Mouse (Mus musculus) forebrain, embryonic 16.5 days (tissue): ENCODE data around the gene Gm20708. TPM values are rescaled to one million over a fixed set of nuclear protein-coding genes. Genes with fewer than 3 reads are reported as not detected.

ENCODE experiments used
- ATAC-seq: fragments of 200-750 bp; cut with Nextera tagmentation; 2 replicates; pipeline ENCODE4 v1.8.0; 2017; ENCODE audit warnings: mild to moderate bottlenecking, moderate library complexity
- H3K27ac ChIP-seq: fragments of 300-500 bp; sonication (generic); 2 replicates; pipeline ENCODE4 v1.5.1; 2014; ENCODE audit warnings: low read length, control low read depth
- H3K27me3 ChIP-seq: fragments of 300-500 bp; sonication (generic); replicated peaks from 2 replicates; pipeline ENCODE4 v1.6.1; 2014; ENCODE audit warnings: low read length; ENCODE audit not compliant: control insufficient read depth, insufficient read depth
- H3K36me3 ChIP-seq: fragments of 300-500 bp; sonication (generic); 2 replicates; pipeline ENCODE4 v1.6.1; 2014; ENCODE audit not compliant: control insufficient read depth, insufficient read depth
- H3K4me1 ChIP-seq: fragments of 300-500 bp; sonication (generic); replicated peaks from 2 replicates; pipeline ENCODE4 v1.6.1; 2014; ENCODE audit warnings: low read length; ENCODE audit not compliant: control insufficient read depth, insufficient read depth
- H3K4me2 ChIP-seq: fragments of 300-500 bp; sonication (generic); 2 replicates; pipeline ENCODE4 v1.6.1; 2014; ENCODE audit warnings: mild to moderate bottlenecking, low read length, control low read depth
- H3K4me3 ChIP-seq: fragments of 300-500 bp; sonication (generic); replicated peaks from 2 replicates; pipeline ENCODE4 v1.5.1; 2014; ENCODE audit warnings: mild to moderate bottlenecking, low read length, control low read depth
- H3K9ac ChIP-seq: fragments of 300-500 bp; sonication (generic); replicated peaks from 2 replicates; pipeline ENCODE4 v1.6.1; 2014; ENCODE audit warnings: low read depth, low read length, control low read depth
- H3K9me3 ChIP-seq: fragments of 300-500 bp; sonication (generic); 2 replicates; pipeline ENCODE4 v1.6.1; 2016; ENCODE audit warnings: low read length; ENCODE audit not compliant: control insufficient read depth
- WGBS: fragments of 180-500 bp; shearing (Covaris S2); extraction: QIAGEN DNeasy Blood & Tissue Kit; methylation state at CpG from one replicate; pipeline ENCODE4 v1.1.7; 2014; 5-methylcytosine and 5-hydroxymethylcytosine counted together
- polyA plus RNA-seq: library from polyadenylated mRNA; unstranded; fragments of >200 nt; fragmentation: Nextera tagmentation; extraction: Ambion mirVana; gene quantifications from 2 replicates; pipeline ENCODE4 v1.2.1, GENCODE M21; 2015

Gene Gm20708
- polyA plus RNA-seq, 1 experiment from 2014 or later = 0.90 TPM

DNA sequence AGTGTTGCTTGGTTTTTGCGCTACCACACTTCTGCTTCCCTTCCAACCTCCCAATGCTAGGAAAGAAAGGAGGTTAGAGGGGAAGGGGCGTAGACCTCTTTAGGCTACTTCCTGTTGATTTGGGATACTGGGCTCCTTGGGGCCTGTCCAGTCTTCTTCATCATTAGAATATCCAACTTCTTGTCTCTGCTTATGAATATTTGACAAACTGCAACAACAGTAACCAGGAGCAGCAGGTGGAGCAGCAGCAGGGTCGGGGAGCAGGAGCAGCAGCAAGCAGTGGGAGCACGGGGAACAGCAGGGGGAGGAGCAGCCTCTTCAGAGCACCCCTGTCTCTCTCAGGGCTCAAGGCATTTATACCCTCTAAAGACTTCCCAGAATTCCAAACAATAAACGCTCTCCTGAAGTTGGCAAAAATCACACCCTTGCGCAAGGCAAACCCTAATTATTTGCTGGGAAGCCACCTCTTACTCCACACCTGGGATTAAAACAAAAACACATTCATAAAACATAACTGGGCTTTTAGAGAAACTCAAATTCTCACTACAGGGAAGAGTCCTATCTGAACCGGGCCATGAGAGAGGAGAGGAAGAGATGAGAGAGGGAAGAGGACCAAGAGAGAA, 38.2 kb downstream of the Gm20708 start:
- no peak for ATAC-seq
- H3K27me3 ChIP-seq = no peaks in the 10 kb centered on the region
- H3K4me3 ChIP-seq = peak overlapping the region; percentile 80; the same call in 1 of the 2 replicates
- H3K4me1 ChIP-seq = peaks cover 22% of the 10 kb centered on the region
- H3K4me2 ChIP-seq = peak overlapping the region; percentile 79
- no peaks in the 10 kb centered on the region for H3K36me3 ChIP-seq
- 77% methylated on average over 7 of the region's 7 CpGs for WGBS
- H3K27ac ChIP-seq = peak overlapping the region; percentile 99
- no peaks in the 10 kb centered on the region for H3K9me3 ChIP-seq
- H3K9ac ChIP-seq = peak overlapping the region; percentile 96

- Histone ChIP-seq H3K27me3 (no peaks in the 10 kb centered on the region), H3K4me3 (peak overlapping the region; percentile 80), H3K27ac (peak overlapping the region; percentile 99), H3K4me2 (peak overlapping the region; percentile 79), H3K9me3 (no peaks in the 10 kb centered on the region), H3K9ac (peak overlapping the region; percentile 96), H3K36me3 (no peaks in the 10 kb centered on the region), H3K4me1 (peaks cover 22% of the 10 kb centered on the region)
- WGBS = 8% methylated on average over 19 of the region's 19 CpGs
- ATAC-seq = peak; percentile 90
These were observed 39.0 kb downstream of the Gm20708 start for GRCm38 (mm10) chr11:117848271-117848984.

DNA sequence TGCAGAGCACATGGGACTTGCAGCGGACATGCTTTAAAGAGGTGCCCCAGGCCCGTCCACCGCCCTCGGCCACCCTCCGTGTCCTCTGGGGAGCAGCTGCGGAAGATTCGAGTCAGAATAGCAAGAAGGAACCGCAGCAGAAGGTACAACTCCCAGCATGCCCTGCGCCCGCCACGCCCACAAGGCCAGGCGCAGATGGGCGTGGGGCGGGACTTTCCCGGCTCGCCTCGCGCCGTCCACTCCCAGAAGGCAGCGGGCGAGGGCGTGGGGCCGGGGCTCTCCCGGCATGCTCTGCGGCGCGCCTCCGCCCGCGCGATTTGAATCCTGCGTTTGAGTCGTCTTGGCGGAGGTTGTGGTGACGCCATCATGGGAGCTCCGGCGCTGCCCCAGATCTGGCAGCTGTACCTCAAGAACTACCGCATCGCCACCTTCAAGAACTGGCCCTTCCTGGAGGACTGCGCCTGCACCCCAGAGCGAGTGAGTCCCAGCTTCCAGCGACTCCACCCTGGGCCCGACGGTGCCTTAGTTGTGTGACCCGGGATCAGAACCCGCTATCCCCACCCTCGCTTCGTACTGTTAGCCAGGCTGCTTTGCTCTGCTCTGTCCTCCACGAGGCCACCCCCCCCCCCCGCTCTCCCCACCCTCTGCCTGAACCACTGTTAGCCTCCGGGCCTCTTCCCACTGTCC, 39.7 kb downstream of the Gm20708 start, which contains the start of gene Birc5:
Gene Birc5, plus strand, starts transcription at position 267 of the 687 bp plus-strand sequence.
- ATAC-seq = peak; percentile 95
- H3K36me3 ChIP-seq = no peaks in the 10 kb centered on the region
- H3K27me3 ChIP-seq = no peaks in the 10 kb centered on the region
- H3K9ac ChIP-seq = peak within 1 kb of the TSS; percentile 96
- H3K4me1 ChIP-seq = peaks cover 22% of the 10 kb centered on the region
- H3K9me3 ChIP-seq = no peaks in the 10 kb centered on the region
- WGBS = 0% methylated on average over 49 of the region's 51 CpGs
- peak within 1 kb of the TSS; percentile 80 for H3K4me3 ChIP-seq
- peak within 1 kb of the TSS; percentile 99 for H3K27ac ChIP-seq
- H3K4me2 ChIP-seq = peak within 1 kb of the TSS; percentile 79

DNA sequence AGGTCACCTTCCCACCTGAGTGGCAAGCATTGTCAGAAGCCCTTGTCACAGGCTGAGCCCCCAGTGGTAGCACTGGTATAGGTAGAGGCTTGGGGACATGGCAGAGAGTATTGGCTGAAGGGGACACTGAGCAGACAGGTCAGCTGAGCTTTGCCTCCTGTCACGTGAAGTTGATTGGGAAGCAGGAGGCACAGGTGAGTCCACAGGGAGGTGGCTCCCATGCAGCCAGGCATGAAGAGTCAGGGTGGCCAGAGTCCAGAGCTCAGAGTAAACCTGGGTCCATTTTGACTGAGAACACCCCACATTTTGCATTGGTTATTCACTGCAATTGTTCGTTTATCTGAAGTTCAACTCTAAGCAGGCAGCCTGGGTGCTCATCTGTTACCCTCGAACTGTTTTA, 43.4 kb downstream of the Gm20708 start:
- Histone ChIP-seq H3K9me3 (no peaks in the 10 kb centered on the region), H3K27ac (no peak overlapping the region), H3K4me1 (peaks cover 21% of the 10 kb centered on the region), H3K9ac (no peak overlapping the region), H3K27me3 (no peaks in the 10 kb centered on the region), H3K4me2 (no peak overlapping the region), H3K36me3 (no peaks in the 10 kb centered on the region), H3K4me3 (no peak overlapping the region)
- no peak for ATAC-seq
- 95% methylated on average over 3 of the region's 3 CpGs for WGBS

DNA sequence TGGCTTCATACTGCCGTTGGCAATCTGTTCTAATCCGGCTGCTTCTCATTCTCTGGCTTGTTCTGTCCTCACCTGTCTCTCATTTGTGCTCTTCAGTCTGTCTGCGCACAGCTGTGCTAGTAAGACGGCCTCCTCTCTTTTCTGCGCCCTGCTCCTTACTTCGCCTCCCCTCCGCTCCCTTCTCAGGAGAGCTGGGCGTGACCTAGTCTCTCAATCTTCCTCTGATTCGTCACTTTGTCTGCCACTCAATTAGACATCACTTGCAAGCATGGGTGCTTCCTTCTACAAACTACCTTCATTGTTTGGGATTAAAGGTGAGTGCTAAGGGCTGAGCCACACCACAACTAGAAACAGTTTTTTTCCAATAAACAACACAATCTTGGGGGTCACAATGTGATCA, 44.8 kb downstream of the Gm20708 start:
- Histone ChIP-seq H3K9me3 (no peaks in the 10 kb centered on the region), H3K27ac (no peak overlapping the region), H3K36me3 (no peaks in the 10 kb centered on the region), H3K4me1 (peaks cover 14% of the 10 kb centered on the region), H3K4me3 (no peak overlapping the region), H3K27me3 (no peaks in the 10 kb centered on the region), H3K4me2 (no peak overlapping the region), H3K9ac (no peak overlapping the region)
- ATAC-seq = no peak
- 90% methylated on average over 9 of the region's 9 CpGs for WGBS

DNA sequence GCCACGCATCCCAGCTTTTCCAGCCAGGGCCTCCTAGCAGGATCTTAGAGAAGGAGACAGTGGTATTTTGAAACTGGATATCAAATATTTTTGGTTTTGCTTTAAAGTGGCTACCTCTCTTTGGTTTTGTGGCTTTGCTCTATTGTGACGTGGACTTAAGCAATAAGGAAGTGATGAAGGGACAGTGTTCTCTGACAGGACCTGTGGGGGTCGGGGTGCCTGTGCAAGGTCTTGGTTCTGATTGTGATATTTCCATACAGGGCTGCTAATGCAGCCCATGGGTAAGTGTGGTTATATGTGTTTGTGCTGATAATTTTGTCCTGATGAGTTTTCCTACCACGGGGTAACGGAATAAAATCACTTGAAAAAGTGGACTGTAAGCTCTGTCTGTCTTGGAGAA, 45.9 kb downstream of the Gm20708 start:
- Histone ChIP-seq H3K9me3 (no peaks in the 10 kb centered on the region), H3K9ac (no peak overlapping the region), H3K27ac (no peak overlapping the region), H3K4me3 (no peak overlapping the region), H3K36me3 (no peaks in the 10 kb centered on the region), H3K4me1 (peaks cover 3% of the 10 kb centered on the region), H3K4me2 (no peak overlapping the region), H3K27me3 (peaks cover 7% of the 10 kb centered on the region)
- 95% methylated on average over 5 of the region's 5 CpGs for WGBS
- no peak for ATAC-seq

- no peaks in the 10 kb centered on the region for H3K9me3 ChIP-seq
- ATAC-seq = no peak
- H3K27me3 ChIP-seq = peaks cover 13% of the 10 kb centered on the region
- H3K4me2 ChIP-seq = no peak overlapping the region
- no peak overlapping the region for H3K27ac ChIP-seq
- 81% methylated on average over 1 of the region's 1 CpGs for WGBS
- H3K9ac ChIP-seq = no peak overlapping the region
- H3K36me3 ChIP-seq = no peaks in the 10 kb centered on the region
- H3K4me1 ChIP-seq = peaks cover 4% of the 10 kb centered on the region; the same call in 1 of the 2 replicates
- H3K4me3 ChIP-seq = no peak overlapping the region
These were observed 46.5 kb downstream of the Gm20708 start for GRCm38 (mm10) chr11:117855975-117856374.

DNA sequence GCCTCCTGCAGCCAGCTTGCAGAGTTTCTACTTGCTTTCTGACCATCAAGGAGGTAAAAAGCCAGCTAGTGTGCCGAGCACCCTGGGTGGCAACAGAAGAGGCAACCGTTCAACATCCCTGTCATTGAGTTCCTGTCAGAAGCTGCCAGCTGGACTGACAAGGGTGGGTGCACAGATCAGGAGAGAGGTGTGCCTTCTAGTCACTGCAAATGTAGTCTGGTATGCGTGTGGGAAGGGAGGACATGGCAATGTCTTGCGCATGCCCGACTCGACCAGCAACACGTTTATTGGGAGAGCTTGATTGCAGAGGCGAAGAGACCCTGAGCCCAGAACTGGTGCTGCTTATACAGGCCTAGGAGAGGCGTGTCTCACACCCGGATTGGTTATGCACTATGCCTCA, 48.0 kb downstream of the Gm20708 start:
- no peak overlapping the region for H3K27ac ChIP-seq
- WGBS = 92% methylated on average over 10 of the region's 10 CpGs
- ATAC-seq = no peak

GRCm38 (mm10) chr11:117858392-117858791, 48.9 kb downstream of the Gm20708 start:
- Histone ChIP-seq H3K27ac (no peak overlapping the region), H3K4me1 (peaks cover 4% of the 10 kb centered on the region; the same call in 1 of the 2 replicates), H3K27me3 (peaks cover 14% of the 10 kb centered on the region), H3K36me3 (no peaks in the 10 kb centered on the region), H3K9ac (no peak overlapping the region), H3K4me3 (no peak overlapping the region), H3K4me2 (no peak overlapping the region), H3K9me3 (no peaks in the 10 kb centered on the region)
- 57% methylated on average over 3 of the region's 3 CpGs for WGBS
- no peak for ATAC-seq

More for the DNA sequence above, 48.0 kb downstream of the Gm20708 start:
- Histone ChIP-seq H3K4me2 (no peak overlapping the region), H3K9me3 (no peaks in the 10 kb centered on the region), H3K4me1 (peaks cover 4% of the 10 kb centered on the region; the same call in 1 of the 2 replicates), H3K27me3 (peaks cover 14% of the 10 kb centered on the region), H3K4me3 (no peak overlapping the region), H3K9ac (no peak overlapping the region), H3K36me3 (no peaks in the 10 kb centered on the region)
